Mouse (Mus musculus) lung, postnatal 36 days (tissue): ENCODE data around the gene Kpna4.
"Not testable (repeated sequence)": the region's sequence is repeated elsewhere in the genome, so short reads cannot be mapped to it uniquely, and the experiment has no call there.

Source experiments
- DNase-seq: peaks from one replicate; pipeline ENCODE4 v3.0.0; 2022; ENCODE audit warnings: mixed read lengths

Gene Kpna4

GRCm38 (mm10) chr3:69094456-69094855 is 32.5 kb downstream of the Kpna4 start:
- no peak for DNase-seq

- DNase-seq: peak; percentile 32
Observed at GRCm38 (mm10) chr3:69064005-69064404, 62.9 kb downstream of the Kpna4 start.

- no peak for DNase-seq
Observed at GRCm38 (mm10) chr3:69062764-69063163, 64.1 kb downstream of the Kpna4 start.

- DNase-seq: no peak
Observed at GRCm38 (mm10) chr3:69060672-69061071, 66.2 kb downstream of the Kpna4 start.

DNA sequence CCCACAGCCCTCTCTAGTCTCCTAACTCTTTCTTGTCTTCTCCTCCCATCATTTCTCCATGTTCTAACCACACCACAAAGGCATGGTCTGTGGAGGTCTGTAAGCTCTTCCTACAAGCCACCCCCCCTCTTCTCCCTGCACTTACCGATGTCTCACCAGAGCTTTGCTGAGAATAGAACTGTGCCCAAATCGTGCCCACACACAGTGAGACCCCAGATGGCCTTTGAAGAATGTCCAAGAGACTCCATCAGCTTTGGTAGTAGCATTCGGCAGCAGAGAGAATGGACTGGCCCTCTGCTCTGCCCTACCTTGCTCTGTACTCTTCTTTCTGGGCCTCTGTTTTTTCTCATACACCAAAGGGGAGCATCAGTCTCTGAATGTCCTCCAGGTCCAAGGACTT is 71.0 kb downstream of the Kpna4 start:
- DNase-seq: no peak

- DNase-seq: no peak
Observed at GRCm38 (mm10) chr3:69054760-69055432, 72.0 kb downstream of the Kpna4 start.

- DNase-seq: no peak
Observed at GRCm38 (mm10) chr3:69051894-69052293, 75.0 kb downstream of the Kpna4 start.

- DNase-seq: no peak
Observed at GRCm38 (mm10) chr3:69049011-69049410, 77.9 kb downstream of the Kpna4 start.

- no peak for DNase-seq
Observed at GRCm38 (mm10) chr3:69047684-69048083, 79.2 kb downstream of the Kpna4 start.

- peak; percentile 45 for DNase-seq
Observed at GRCm38 (mm10) chr3:69046509-69046908, 80.4 kb downstream of the Kpna4 start.

DNA sequence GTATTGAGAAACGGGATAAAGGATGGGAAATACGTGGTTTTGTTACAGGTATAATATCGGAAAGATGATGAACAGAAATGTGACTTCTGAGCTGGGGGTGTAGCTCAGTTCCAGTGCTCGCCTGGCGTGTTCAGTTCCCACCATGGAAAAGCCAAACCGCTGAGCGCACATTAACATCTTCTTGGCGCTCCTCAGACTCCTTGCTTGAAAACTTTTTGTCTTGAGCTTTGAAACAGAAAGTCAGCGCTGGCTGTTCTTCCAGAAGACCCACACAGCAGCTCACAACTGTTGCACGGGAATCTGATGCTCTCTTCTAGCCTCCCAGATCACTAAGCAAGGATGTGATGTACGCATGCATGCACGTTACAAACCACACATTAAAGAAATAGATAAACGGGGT is 81.2 kb downstream of the Kpna4 start:
- DNase-seq: no peak

GRCm38 (mm10) chr3:69045400-69045703 is 81.6 kb downstream of the Kpna4 start:
- DNase-seq: no peak

GRCm38 (mm10) chr3:69044645-69045399 is 82.1 kb downstream of the Kpna4 start, which contains the start of gene Trim59:
Gene Trim59, minus strand, starts transcription at chr3:69044755.
- DNase-seq: peak; percentile 94

DNA sequence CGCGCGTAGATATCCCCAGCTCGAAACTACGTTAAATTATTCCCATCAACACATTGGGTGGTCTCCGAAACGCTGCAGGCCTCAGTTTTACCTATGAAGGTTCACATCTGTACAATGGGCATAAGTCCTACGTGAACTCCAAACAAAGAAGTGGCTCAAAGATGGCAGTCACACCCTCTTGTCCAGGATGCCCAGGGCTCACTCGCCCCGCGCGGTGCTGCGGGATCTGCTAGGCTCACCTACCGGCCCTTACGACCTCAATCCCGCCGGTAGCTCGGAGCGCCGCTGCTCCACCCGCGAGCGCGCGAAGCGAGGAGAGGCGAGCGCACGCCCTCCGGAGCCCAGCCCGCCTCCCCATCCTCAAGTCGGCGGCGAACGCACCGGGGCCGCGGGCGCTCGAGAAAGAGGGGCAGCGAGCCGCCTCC is 82.7 kb downstream of the Kpna4 start:
- peak; percentile 21 for DNase-seq

DNA sequence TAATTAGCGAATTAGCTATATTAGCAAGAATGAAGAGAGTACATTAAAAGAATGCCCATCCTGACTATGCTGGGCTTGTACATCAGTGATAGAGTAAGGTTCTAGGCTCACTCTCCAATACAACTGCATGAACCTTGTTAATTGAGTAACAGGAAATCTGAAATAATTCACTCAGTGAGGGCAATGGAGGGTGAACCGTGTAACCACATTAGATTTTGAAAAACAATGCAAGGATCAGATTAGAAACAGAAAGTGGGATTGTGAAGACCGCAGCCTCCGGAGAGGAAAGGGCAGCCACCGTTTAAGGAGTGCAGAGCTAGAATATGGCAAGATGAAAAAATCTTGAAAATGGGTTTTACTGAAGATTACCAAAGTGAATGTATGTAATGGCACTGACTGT is 85.6 kb downstream of the Kpna4 start:
- peak; percentile 21 for DNase-seq

- DNase-seq: no peak
Observed at GRCm38 (mm10) chr3:69040105-69040504, 86.8 kb downstream of the Kpna4 start.

DNA sequence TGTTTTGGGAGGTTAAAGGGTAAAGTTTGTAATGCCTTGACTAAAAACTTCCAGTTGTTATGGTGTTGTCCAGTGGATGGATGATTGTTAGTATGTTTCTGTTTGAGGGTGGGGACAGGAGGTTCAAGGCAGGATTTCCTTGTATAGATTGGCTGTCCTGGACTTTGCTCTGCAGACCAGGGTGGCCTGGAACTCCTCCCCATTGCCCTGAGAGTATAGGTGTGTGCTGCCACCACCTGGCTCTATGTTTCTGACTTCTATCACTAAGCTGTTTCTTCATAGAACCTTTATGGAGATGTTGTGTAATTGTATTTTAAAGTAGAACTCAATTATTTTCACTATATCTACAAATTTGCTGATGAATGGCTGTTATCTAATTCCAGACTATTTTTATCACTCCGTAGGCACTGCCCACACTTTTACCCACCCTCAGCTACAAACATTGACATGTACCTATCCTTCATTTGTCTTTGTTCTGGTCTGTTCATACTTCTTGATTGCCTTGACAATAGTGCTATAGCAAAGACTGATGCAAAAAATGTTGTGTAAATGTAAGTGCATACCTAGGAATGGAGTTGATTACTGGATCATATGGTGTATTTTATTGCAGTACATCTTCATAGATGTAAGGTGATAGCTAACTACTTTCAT is 100.7 kb downstream of the Kpna4 start:
- DNase-seq: peak; percentile 30

DNA sequence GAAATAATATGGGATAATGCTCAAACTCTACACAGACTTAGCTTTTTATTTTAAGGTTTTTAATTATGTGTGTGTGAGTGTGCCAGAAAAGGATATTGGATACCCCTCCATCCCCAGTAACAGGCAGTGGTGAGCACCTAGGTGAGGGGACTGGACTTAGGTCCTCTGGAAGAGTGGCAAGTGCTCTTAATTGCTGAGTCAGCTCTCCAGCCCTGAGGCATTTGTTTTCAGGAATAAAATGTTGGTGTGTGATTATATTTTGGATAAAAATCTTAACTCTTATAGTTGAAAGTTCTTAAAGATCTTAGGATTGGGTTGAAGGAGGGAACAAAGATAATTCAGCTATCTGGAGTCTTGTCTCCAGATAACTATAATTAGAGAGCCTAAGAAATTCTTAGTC is 106.1 kb downstream of the Kpna4 start:
- no peak for DNase-seq

DNA sequence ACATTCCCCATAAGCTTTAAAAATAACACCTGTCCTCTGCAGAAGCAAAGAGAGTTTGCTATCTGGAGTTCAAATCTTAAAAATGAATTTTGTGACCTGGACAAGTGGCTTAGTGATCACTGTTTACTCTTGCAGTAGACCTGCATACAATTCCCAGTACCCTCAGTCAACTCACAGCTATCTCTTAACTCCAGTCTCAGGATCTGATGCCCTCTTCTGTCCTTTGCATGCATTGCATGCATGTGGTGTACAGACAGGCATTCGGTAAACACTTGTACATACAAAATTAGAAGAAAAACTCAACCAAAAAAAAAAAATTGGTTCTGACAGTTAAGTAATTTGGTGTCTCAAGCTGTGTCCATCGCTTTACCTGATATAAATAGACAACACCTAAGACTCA is 106.6 kb downstream of the Kpna4 start:
- peak; percentile 27 for DNase-seq

DNA sequence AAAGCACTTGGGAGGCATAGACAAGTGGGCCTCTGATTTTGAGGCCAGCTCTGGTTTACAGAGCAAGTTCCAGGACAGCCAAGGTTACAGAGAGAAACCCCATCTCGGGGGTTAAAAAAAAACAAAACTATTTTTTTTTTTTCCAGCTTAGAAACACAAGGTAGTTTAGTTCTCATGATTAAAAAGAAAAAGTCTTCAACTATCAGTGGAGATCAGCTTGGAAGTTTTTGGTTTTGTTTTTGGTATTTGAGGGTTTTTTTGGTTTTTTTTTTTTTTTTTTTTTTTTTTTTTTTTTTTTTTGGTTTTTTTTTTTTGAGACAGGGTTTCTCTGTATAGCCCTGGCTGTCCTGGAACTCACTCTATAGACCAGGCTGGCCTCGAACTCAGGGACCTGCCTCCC is 108.3 kb downstream of the Kpna4 start:
- not testable (repeated sequence) for DNase-seq

DNA sequence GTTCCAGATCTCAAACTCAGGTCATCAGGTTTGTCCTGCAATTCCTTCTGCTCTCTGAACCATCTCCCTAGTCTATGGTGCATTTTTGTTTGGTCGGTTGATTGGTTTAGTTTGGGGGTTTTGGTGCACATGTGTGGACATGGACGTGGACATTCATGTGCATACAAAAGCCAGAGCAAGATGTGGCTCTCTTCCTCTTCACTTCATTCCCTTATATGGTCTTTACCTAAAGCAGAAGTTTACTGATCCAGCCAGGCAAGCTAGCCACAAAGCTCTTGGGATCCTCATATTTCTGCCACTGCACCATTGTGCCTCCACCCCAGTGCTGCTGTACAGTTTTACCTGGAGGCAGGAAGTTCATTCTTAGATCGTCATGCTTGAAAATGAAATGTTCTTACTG is 109.7 kb downstream of the Kpna4 start:
- DNase-seq: peak; percentile 30
